Mouse (Mus musculus): ENCODE measurements around the gene Gm20479. TPM values are rescaled to one million over a fixed set of nuclear protein-coding genes. Genes with fewer than 3 reads are reported as not detected.
A peak's percentile ranks its signal among the peaks of the same experiment; 100 is the strongest.

Gene Gm20479
- polyA plus RNA-seq, 1 experiment from 2014 or later: not detected

GRCm38 (mm10) chr7:27326101-27326880 lies 30.9 kb downstream of the Gm20479 start:
- H3K4me3 ChIP-seq (ENCODE audit: low read depth, low read length): no peak overlapping the region
- TF ChIP-seq CTCF (IDR thresholded peaks at IDR 0.05; ENCODE audit: low read depth) (no peak), EP300 (IDR thresholded peaks at IDR 0.05; ENCODE audit: low read depth) (no peak)
- no peaks in the 10 kb centered on the region for H3K36me3 ChIP-seq (replicated peaks; ENCODE audit: insufficient read depth, low read length)
- H3K9ac ChIP-seq (replicated peaks): no peak overlapping the region
- peaks cover 21% of the 10 kb centered on the region for H3K4me1 ChIP-seq (ENCODE audit: insufficient read depth)
- ATAC-seq (no peak), DNase-seq (no peak)
- H3K4me2 ChIP-seq (ENCODE audit: low read depth, low read length): peak overlapping the region; percentile 56; the same call in 1 of the 2 replicates
- H3K9me3 ChIP-seq (ENCODE audit: low read length): no peaks in the 10 kb centered on the region
- H3K27me3 ChIP-seq (ENCODE audit: insufficient read depth, low read length): peaks cover 67% of the 10 kb centered on the region
- WGBS (ENCODE audit: insufficient replicate concordance): 41% methylated on average over 34 of the region's 34 CpGs
- no peak overlapping the region for H3K27ac ChIP-seq (ENCODE audit: low read depth)

- Histone ChIP-seq H3K36me3 (replicated peaks; ENCODE audit: insufficient read depth, low read length) (no peaks in the 10 kb centered on the region), H3K9ac (replicated peaks) (no peak overlapping the region), H3K27ac (ENCODE audit: low read depth) (no peak overlapping the region), H3K4me1 (ENCODE audit: insufficient read depth) (peaks cover 16% of the 10 kb centered on the region), H3K4me2 (ENCODE audit: low read depth, low read length) (peak overlapping the region; percentile 56), H3K27me3 (ENCODE audit: insufficient read depth, low read length) (peaks cover 61% of the 10 kb centered on the region), H3K4me3 (ENCODE audit: low read depth, low read length) (no peak overlapping the region), H3K9me3 (ENCODE audit: low read length) (no peaks in the 10 kb centered on the region)
- 6% methylated on average over 24 of the region's 24 CpGs for WGBS (ENCODE audit: insufficient replicate concordance)
- DNase-seq: no peak
- ATAC-seq: peak; percentile 22; the same call in 1 of the 2 replicates
- no peak for TF ChIP-seq CTCF (IDR thresholded peaks at IDR 0.05; ENCODE audit: low read depth)
- TF ChIP-seq EP300 (IDR thresholded peaks at IDR 0.05; ENCODE audit: low read depth): no peak
Measured at GRCm38 (mm10) chr7:27325697-27326096, 31.5 kb downstream of the Gm20479 start.

GRCm38 (mm10) chr7:27324928-27325327 lies 32.3 kb downstream of the Gm20479 start:
- Histone ChIP-seq H3K27ac (ENCODE audit: low read depth) (no peak overlapping the region), H3K36me3 (replicated peaks; ENCODE audit: insufficient read depth, low read length) (no peaks in the 10 kb centered on the region), H3K4me3 (ENCODE audit: low read depth, low read length) (no peak overlapping the region), H3K27me3 (ENCODE audit: insufficient read depth, low read length) (peaks cover 53% of the 10 kb centered on the region), H3K4me1 (ENCODE audit: insufficient read depth) (peaks cover 9% of the 10 kb centered on the region), H3K9me3 (ENCODE audit: low read length) (no peaks in the 10 kb centered on the region), H3K9ac (replicated peaks) (no peak overlapping the region), H3K4me2 (ENCODE audit: low read depth, low read length) (no peak overlapping the region)
- WGBS (ENCODE audit: insufficient replicate concordance): 49% methylated on average over 18 of the region's 20 CpGs
- peak; percentile 13 for DNase-seq
- TF ChIP-seq EP300 (IDR thresholded peaks at IDR 0.05; ENCODE audit: low read depth) (no peak), CTCF (IDR thresholded peaks at IDR 0.05; ENCODE audit: low read depth) (no peak)
- no peak for ATAC-seq

- no peak overlapping the region for H3K4me2 ChIP-seq (ENCODE audit: low read depth, low read length)
- TF ChIP-seq CTCF (IDR thresholded peaks at IDR 0.05; ENCODE audit: low read depth): no peak
- no peak for TF ChIP-seq EP300 (IDR thresholded peaks at IDR 0.05; ENCODE audit: low read depth)
- 90% methylated on average over 11 of the region's 11 CpGs for WGBS (ENCODE audit: insufficient replicate concordance)
- H3K9me3 ChIP-seq (ENCODE audit: low read length): no peaks in the 10 kb centered on the region
- H3K36me3 ChIP-seq (replicated peaks; ENCODE audit: insufficient read depth, low read length): no peaks in the 10 kb centered on the region
- no peak overlapping the region for H3K4me3 ChIP-seq (ENCODE audit: low read depth, low read length)
- ATAC-seq: no peak
- DNase-seq: no peak
- peaks cover 3% of the 10 kb centered on the region; the same call in 1 of the 2 replicates for H3K4me1 ChIP-seq (ENCODE audit: insufficient read depth)
- H3K9ac ChIP-seq (replicated peaks): no peak overlapping the region
- H3K27me3 ChIP-seq (ENCODE audit: insufficient read depth, low read length): peaks cover 46% of the 10 kb centered on the region
- no peak overlapping the region for H3K27ac ChIP-seq (ENCODE audit: low read depth)
Measured at GRCm38 (mm10) chr7:27324161-27324560, 33.1 kb downstream of the Gm20479 start.

- peaks cover 3% of the 10 kb centered on the region; the same call in 1 of the 2 replicates for H3K4me1 ChIP-seq (ENCODE audit: insufficient read depth)
- peaks cover 36% of the 10 kb centered on the region for H3K27me3 ChIP-seq (ENCODE audit: insufficient read depth, low read length)
- H3K9me3 ChIP-seq (ENCODE audit: low read length): no peaks in the 10 kb centered on the region
- no peak overlapping the region for H3K27ac ChIP-seq (ENCODE audit: low read depth)
- H3K36me3 ChIP-seq (replicated peaks; ENCODE audit: insufficient read depth, low read length): no peaks in the 10 kb centered on the region
- no peak overlapping the region for H3K4me2 ChIP-seq (ENCODE audit: low read depth, low read length)
- TF ChIP-seq EP300 (IDR thresholded peaks at IDR 0.05; ENCODE audit: low read depth): no peak
- no peak for TF ChIP-seq CTCF (IDR thresholded peaks at IDR 0.05; ENCODE audit: low read depth)
- no peak for ATAC-seq
- WGBS (ENCODE audit: insufficient replicate concordance): 79% methylated on average over 5 of the region's 5 CpGs
- no peak overlapping the region for H3K9ac ChIP-seq (replicated peaks)
- no peak overlapping the region for H3K4me3 ChIP-seq (ENCODE audit: low read depth, low read length)
- DNase-seq: no peak
Measured at GRCm38 (mm10) chr7:27323001-27323400, 34.2 kb downstream of the Gm20479 start.

- Histone ChIP-seq H3K27me3 (ENCODE audit: insufficient read depth, low read length) (peaks cover 29% of the 10 kb centered on the region), H3K4me2 (ENCODE audit: low read depth, low read length) (no peak overlapping the region), H3K36me3 (replicated peaks; ENCODE audit: insufficient read depth, low read length) (no peaks in the 10 kb centered on the region), H3K9me3 (ENCODE audit: low read length) (no peaks in the 10 kb centered on the region), H3K27ac (ENCODE audit: low read depth) (no peak overlapping the region), H3K9ac (replicated peaks) (no peak overlapping the region), H3K4me1 (ENCODE audit: insufficient read depth) (peaks cover 3% of the 10 kb centered on the region; the same call in 1 of the 2 replicates), H3K4me3 (ENCODE audit: low read depth, low read length) (no peak overlapping the region)
- TF ChIP-seq EP300 (IDR thresholded peaks at IDR 0.05; ENCODE audit: low read depth): no peak
- TF ChIP-seq CTCF (IDR thresholded peaks at IDR 0.05; ENCODE audit: low read depth): no peak
- DNase-seq (no peak), ATAC-seq (no peak)
- WGBS (ENCODE audit: insufficient replicate concordance): 31% methylated on average over 13 of the region's 13 CpGs
Measured at GRCm38 (mm10) chr7:27322291-27322690, 34.9 kb downstream of the Gm20479 start.

Data from liver, postnatal 0 days (tissue).